Mouse (Mus musculus): Measurements from ENCODE around the gene Npffr2.

DNA sequence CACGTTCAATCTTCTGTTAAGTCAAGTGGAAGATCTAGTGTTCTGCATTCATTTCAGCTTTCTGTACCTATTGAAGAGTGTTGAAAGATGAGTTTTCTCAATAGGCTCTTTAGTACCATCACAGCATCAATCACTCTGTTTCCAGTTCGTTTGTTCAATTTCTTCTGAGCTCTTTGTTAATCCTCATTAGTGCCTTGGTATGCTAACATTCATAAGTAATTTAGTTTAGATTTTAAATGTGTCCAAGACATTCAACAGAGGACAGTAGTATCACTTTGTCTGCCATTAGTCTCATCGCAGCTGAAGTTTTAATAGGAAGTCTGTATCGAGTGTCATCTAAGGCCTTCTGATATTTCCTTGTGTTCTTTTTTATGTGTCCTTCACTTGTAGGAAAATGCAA is 65.1 kb downstream of the Npffr2 start:
- TF ChIP-seq CTCF (IDR thresholded peaks at IDR 0.05; ENCODE audit: control insufficient read depth, insufficient read depth, low read length) (no peak), POLR2A (IDR thresholded peaks at IDR 0.05; ENCODE audit: borderline replicate concordance, control insufficient read depth, low read depth, low read length) (no peak)

All from bone marrow, adult 2 months (tissue).